Mouse (Mus musculus) stomach, embryonic 16.5 days (tissue): Measurements from ENCODE around the gene Nxpe4. TPM values are rescaled to one million over a fixed set of nuclear protein-coding genes. Genes with fewer than 3 reads are reported as not detected.
A peak's percentile ranks its signal among the peaks of the same experiment; 100 is the strongest.

ENCODE experiments used
- ATAC-seq: fragments of 200-750 bp; cut with Nextera tagmentation; 2 replicates; pipeline ENCODE4 v1.8.0; 2017; ENCODE audit warnings: moderate number of reproducible peaks, moderate TSS enrichment; ENCODE audit not compliant: insufficient read depth, low FRiP score
- H3K27ac ChIP-seq: fragments of 300-500 bp; sonication (generic); 2 replicates; pipeline ENCODE4 v1.5.1; 2014; ENCODE audit warnings: low read length
- H3K27me3 ChIP-seq: fragments of 300-500 bp; sonication (generic); 2 replicates; pipeline ENCODE4 v1.6.1; 2014; ENCODE audit warnings: low read length, control low read depth, mixed read lengths; ENCODE audit not compliant: control insufficient read depth, insufficient read depth
- H3K36me3 ChIP-seq: fragments of 300-500 bp; sonication (generic); 2 replicates; pipeline ENCODE4 v1.6.1; 2014; ENCODE audit warnings: low read length; ENCODE audit not compliant: control insufficient read depth, insufficient read depth
- H3K4me1 ChIP-seq: fragments of 300-500 bp; sonication (generic); 2 replicates; pipeline ENCODE4 v1.6.1; 2014; ENCODE audit warnings: low read length, control low read depth, mixed read lengths; ENCODE audit not compliant: control insufficient read depth, insufficient read depth
- H3K4me2 ChIP-seq: fragments of 300-500 bp; sonication (generic); 2 replicates; pipeline ENCODE4 v1.6.1; 2014; ENCODE audit warnings: low read depth, low read length, mixed read lengths
- H3K4me3 ChIP-seq: fragments of 300-500 bp; sonication (generic); replicated peaks from 2 replicates; pipeline ENCODE4 v1.5.1; 2014; ENCODE audit warnings: mild to moderate bottlenecking, low read length
- H3K9ac ChIP-seq: fragments of 300-500 bp; sonication (generic); 2 replicates; pipeline ENCODE4 v1.6.1; 2014; ENCODE audit warnings: low read length
- H3K9me3 ChIP-seq: fragments of 300-500 bp; sonication (generic); replicated peaks from 2 replicates; pipeline ENCODE4 v1.6.1; 2016; ENCODE audit warnings: low read length, control low read depth; ENCODE audit not compliant: control insufficient read depth
- WGBS: fragments of 180-500 bp; shearing (Covaris S2); extraction: QIAGEN DNeasy Blood & Tissue Kit; methylation state at CpG from one replicate; pipeline ENCODE4 v1.1.7; 2014; 5-methylcytosine and 5-hydroxymethylcytosine counted together
- polyA plus RNA-seq: library from polyadenylated mRNA; unstranded; fragments of >200 nt; fragmentation: Nextera tagmentation; extraction: Ambion mirVana; gene quantifications from 2 replicates; pipeline ENCODE4 v1.2.1, GENCODE M21; 2015

Gene Nxpe4
- polyA plus RNA-seq, 1 experiment from 2014 or later, result 6.9 TPM

DNA sequence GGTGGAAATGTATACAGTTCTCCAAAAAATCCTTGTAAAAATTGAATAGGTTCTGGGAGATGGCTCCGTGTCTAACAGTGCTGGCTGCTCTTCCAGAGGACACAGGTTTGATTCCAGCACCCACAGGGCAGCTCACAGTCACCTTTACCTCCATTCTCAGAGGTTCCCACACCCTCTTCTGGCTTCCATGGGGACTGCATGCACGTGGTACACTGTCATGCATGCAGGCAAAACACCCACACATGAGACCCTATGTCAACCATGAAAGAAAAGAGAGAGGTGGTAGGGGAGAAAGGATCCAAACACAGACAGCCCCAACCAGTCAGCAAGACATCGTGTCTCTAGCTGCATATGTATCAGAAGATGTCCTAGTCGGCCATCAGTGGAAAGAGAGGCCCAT lies 199.0 kb downstream of the Nxpe4 start:
- Histone ChIP-seq H3K4me1 (no peaks in the 10 kb centered on the region), H3K27me3 (no peaks in the 10 kb centered on the region), H3K36me3 (no peaks in the 10 kb centered on the region), H3K27ac (no peak overlapping the region), H3K4me3 (no peak overlapping the region), H3K4me2 (no peak overlapping the region), H3K9me3 (no peaks in the 10 kb centered on the region), H3K9ac (no peak overlapping the region)
- no peak for ATAC-seq
- WGBS, result 66% methylated on average over 4 of the region's 4 CpGs

DNA sequence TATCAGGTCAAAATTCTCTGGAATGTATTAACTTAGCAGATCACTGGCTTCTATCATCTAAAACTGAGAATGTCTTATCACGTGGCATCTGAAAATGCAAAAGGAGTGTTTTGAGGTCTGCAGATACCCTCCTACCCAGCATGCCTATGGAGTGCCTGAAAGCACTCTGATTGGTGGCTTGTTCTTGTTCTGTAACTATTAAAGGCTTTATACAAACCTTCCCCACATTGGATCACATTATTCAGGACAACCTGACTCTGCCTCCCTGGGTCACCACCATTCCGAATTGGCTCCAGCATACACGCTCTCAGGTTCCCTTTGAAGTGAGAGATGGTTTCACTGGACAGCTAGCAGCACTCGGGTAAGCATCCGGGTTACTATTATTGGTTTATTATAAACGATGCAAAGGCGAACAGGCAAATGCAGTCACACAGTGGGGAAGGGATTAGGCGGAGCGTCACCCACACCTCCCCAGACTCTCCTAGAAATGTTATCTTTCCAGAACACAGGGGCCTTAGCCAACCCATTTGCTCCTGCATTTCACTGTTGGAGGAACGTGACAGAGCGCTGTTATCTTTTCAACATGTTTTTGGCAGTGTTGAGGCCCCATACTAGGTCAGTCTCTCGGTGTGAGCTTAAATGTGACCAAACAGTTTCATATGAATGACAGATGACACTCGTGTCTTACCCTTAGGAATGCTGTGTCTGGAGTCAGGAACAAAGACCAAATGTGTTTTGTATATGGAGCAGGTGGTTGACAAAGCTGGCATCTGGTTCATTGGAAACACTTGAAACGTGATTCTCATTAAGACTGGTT lies 200.2 kb downstream of the Nxpe4 start:
- ATAC-seq, result peak; percentile 73
- no peak overlapping the region for H3K27ac ChIP-seq
- H3K36me3 ChIP-seq, result no peaks in the 10 kb centered on the region
- 71% methylated on average over 14 of the region's 14 CpGs for WGBS
- no peak overlapping the region for H3K4me2 ChIP-seq
- no peak overlapping the region for H3K9ac ChIP-seq
- H3K4me3 ChIP-seq, result no peak overlapping the region
- H3K27me3 ChIP-seq, result no peaks in the 10 kb centered on the region
- H3K4me1 ChIP-seq, result no peaks in the 10 kb centered on the region
- no peaks in the 10 kb centered on the region for H3K9me3 ChIP-seq

DNA sequence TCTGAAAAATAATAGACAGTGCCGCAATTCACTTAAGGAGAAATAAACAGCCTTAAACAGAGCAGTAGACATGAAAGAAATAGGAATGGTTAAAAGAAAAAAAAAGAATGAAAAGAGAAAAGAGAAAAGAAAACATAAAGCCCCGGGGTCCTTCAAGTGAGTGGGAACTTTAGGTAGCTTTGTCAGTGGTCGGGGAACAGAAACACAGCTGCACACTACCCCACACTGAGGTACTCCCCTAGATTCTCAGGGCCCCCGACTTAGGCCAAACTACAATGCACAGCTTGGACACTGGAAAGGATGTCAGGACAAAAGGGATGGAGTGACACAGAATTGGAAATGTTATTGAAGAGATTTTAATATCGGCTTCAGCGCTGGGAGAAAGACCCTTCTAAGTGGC lies 200.9 kb downstream of the Nxpe4 start:
- 84% methylated on average over 6 of the region's 6 CpGs for WGBS
- H3K4me1 ChIP-seq, result no peaks in the 10 kb centered on the region
- ATAC-seq, result no peak
- no peak overlapping the region for H3K27ac ChIP-seq
- H3K36me3 ChIP-seq, result no peaks in the 10 kb centered on the region
- no peaks in the 10 kb centered on the region for H3K9me3 ChIP-seq
- no peak overlapping the region for H3K4me3 ChIP-seq
- H3K27me3 ChIP-seq, result no peaks in the 10 kb centered on the region
- H3K9ac ChIP-seq, result no peak overlapping the region
- H3K4me2 ChIP-seq, result no peak overlapping the region

DNA sequence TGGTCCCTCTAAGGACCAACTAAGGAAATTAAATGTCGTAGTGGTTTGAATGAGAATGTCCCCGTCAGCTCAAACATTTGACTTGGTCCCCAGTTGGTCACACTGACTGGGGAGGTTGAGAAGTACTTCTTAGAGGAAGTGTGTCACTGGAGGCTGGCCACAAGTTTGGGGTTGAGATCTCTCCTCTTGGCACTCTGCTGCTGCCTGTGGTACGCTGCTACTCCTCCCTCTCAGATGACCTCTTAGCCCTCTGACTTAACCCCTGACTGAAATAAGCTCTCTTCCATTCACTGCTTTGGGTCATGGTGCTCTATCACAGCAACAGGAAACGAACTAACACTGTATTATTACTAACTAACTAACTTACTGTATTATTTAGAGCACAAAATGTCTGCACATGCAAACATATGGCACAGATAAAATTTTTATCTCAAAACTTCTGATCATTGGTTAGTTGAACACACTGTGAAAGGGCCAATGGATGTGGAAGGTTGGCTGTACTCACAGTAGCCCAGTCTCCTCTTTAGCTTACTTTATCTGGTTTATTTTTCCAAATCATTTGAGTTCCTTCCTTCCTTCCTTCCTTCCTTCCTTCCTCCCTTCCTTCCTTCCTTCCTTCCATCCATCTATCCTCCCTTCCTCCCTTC lies 211.5 kb downstream of the Nxpe4 start:
- no peaks in the 10 kb centered on the region for H3K27me3 ChIP-seq
- ATAC-seq, result no peak
- no peaks in the 10 kb centered on the region for H3K9me3 ChIP-seq
- H3K27ac ChIP-seq, result no peak overlapping the region
- no peaks in the 10 kb centered on the region for H3K36me3 ChIP-seq
- no peaks in the 10 kb centered on the region for H3K4me1 ChIP-seq
- WGBS, result 64% methylated on average over 4 of the region's 4 CpGs
- no peak overlapping the region for H3K4me2 ChIP-seq
- no peak overlapping the region for H3K4me3 ChIP-seq
- H3K9ac ChIP-seq, result no peak overlapping the region

DNA sequence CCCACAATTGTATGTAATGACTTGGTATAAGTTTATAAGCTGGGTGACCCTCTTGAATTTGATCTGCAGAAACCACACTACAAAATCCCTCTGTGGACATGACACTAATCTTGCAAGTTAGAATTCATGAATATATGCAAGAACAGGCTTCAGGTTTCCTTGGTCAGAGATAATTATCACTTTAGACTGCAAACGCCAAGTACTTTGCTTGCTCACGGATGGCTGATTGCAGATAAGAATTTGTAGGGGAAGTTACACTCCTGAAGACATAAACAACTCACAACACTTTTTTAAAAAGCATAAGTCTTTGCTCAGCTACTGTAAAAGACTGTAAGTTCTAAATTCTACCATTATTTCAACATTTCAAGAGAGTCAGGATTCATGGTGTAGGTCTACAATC lies 212.5 kb downstream of the Nxpe4 start:
- WGBS, result 50% methylated on average over 2 of the region's 2 CpGs
- Histone ChIP-seq H3K27me3 (no peaks in the 10 kb centered on the region), H3K4me3 (no peak overlapping the region), H3K4me2 (no peak overlapping the region), H3K27ac (no peak overlapping the region), H3K9ac (no peak overlapping the region), H3K9me3 (no peaks in the 10 kb centered on the region), H3K36me3 (no peaks in the 10 kb centered on the region), H3K4me1 (no peaks in the 10 kb centered on the region)
- ATAC-seq, result no peak

DNA sequence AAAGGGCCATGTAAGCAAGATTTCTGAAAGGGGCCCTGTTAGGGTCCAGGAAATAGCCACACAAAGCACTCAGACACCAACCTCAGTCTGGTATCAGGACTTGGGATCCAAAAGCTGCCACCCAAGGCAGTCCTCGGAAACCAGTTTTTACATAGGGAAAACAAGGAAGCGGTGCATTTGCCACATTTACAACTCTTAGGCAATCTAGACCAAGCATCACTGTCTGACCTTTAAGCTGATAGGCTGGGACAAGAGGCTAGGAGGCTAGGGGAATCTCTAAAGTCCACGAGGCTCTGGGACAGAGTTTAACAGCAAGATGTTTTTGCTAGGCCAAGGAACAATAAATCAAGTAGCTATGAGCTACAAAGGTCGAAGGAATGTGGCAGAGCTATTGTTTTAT lies 226.6 kb downstream of the Nxpe4 start:
- 58% methylated on average over 4 of the region's 4 CpGs for WGBS
- Histone ChIP-seq H3K27ac (no peak overlapping the region), H3K4me2 (no peak overlapping the region), H3K9me3 (no peaks in the 10 kb centered on the region), H3K4me3 (no peak overlapping the region), H3K9ac (no peak overlapping the region), H3K36me3 (no peaks in the 10 kb centered on the region), H3K4me1 (no peaks in the 10 kb centered on the region), H3K27me3 (no peaks in the 10 kb centered on the region)
- no peak for ATAC-seq

DNA sequence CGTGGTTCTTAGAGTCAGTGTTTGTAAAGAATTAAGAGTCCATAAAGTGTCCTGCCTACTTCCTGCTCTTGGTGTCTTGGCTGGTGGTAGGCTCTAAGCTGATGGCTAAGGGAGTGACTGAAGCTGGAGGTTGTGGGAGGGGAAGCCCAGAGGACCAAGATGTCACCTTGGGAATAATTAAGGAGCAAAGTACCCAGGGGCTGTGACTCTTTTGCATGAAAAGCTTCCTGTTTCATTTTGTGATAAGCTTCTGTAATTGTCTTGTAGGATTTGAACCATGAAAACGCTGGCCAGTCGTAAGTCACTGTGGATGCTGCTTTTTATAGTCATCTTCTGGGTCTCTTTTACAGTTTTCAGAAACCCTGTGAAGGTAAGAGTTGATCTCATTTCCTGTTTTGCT lies 228.2 kb downstream of the Nxpe4 start:
- H3K9me3 ChIP-seq, result no peaks in the 10 kb centered on the region
- H3K27me3 ChIP-seq, result no peaks in the 10 kb centered on the region
- no peak overlapping the region for H3K4me2 ChIP-seq
- no peaks in the 10 kb centered on the region for H3K36me3 ChIP-seq
- no peak overlapping the region for H3K9ac ChIP-seq
- no peak for ATAC-seq
- WGBS, result 75% methylated on average over 3 of the region's 3 CpGs
- H3K4me1 ChIP-seq, result no peaks in the 10 kb centered on the region
- H3K27ac ChIP-seq, result no peak overlapping the region
- no peak overlapping the region for H3K4me3 ChIP-seq

DNA sequence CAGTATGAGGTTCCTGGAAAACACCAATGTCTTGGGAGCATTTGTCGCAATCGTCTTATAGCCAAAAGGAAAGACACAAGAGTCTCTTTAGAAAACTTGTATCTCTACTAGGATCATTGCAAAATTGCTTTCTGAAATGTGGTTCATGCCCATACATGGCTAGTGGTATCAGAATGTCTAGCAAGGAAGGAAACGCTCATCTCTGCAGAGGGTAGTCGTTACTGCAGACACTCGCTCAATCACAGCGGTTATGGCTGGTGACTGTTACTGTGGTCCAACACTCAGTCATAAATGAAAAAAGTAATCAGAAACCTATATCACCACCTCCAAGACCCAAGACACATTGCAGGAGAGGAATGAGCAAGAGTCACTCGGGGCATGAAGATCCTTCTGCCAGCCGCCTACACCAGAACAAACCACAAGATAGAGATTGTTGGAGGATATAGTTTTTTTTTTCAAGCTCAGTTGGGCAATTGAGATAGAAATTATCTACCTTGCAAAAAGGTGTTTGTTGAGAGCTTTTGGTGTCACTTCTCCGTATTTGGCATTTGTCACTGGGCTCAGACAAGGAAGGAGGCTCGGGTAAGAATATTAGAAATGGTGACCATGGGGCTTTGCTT lies 241.9 kb downstream of the Nxpe4 start:
- H3K4me3 ChIP-seq, result no peak overlapping the region
- H3K9ac ChIP-seq, result no peak overlapping the region
- no peak overlapping the region for H3K27ac ChIP-seq
- no peaks in the 10 kb centered on the region for H3K9me3 ChIP-seq
- WGBS, result 90% methylated on average over 10 of the region's 10 CpGs
- no peak for ATAC-seq
- H3K36me3 ChIP-seq, result no peaks in the 10 kb centered on the region
- H3K4me2 ChIP-seq, result no peak overlapping the region
- no peaks in the 10 kb centered on the region for H3K4me1 ChIP-seq
- H3K27me3 ChIP-seq, result no peaks in the 10 kb centered on the region

DNA sequence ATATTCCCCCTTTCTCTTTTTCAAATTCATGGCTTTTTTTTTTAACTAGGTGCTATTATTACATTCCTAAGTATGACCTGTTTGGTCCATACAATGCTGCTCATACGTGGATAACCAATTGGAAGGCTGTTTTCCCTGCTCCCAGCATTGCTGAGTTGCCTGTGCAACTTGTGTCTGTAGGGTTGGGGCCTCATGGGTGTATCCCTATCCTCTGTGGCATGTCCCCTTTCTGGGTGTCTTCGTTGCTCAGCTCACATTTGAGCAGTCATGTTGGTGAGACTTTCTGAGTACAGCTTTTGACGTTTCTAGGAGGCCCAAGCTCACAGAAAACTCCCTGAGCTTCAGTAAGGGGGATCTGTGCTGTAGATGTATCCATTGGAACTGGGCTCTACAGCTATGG lies 242.9 kb downstream of the Nxpe4 start:
- H3K9me3 ChIP-seq, result no peaks in the 10 kb centered on the region
- WGBS, result 70% methylated on average over 3 of the region's 3 CpGs
- no peaks in the 10 kb centered on the region for H3K4me1 ChIP-seq
- H3K36me3 ChIP-seq, result no peaks in the 10 kb centered on the region
- no peak for ATAC-seq
- H3K4me3 ChIP-seq, result no peak overlapping the region
- H3K27ac ChIP-seq, result no peak overlapping the region
- no peak overlapping the region for H3K9ac ChIP-seq
- H3K4me2 ChIP-seq, result no peak overlapping the region
- H3K27me3 ChIP-seq, result no peaks in the 10 kb centered on the region
